Mouse (Mus musculus): ENCODE measurements around the gene March9.

DNA sequence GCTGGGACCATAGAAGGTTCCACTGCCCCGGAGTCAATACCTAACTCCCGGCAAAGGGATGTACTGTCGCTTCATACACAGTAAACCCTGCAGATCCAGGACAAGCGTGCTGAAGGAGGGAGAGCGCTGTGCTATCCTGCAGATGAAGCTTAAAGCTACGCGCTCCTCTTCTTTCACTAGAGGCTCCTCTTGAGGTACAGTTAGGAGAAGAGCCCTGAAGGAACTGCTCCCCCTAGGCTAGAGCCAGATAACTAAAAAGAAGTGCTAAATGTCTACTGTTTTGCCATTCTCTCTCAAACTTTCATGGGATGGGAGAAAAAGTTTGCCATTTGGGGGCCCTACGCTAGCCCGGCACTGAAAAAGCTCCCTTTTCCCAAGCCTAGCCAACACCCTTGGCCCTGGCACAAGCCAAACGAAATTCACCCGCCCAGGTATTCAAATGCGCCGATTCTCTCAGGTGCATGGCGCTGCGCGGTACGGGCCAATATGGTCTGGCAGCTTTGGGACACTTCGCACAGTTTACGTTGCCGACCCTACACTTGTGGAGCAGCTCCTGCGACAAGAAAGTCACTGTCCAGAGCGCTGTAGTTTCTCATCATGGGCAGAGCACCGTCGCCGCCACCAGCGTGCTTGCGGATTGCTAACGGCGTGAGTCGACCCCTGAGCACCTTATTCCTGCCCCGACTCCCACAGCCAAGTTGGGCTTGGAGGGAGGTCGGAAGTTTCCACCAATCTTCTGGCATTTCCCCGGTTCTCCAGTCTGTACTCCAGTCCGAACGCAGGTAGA lies 11.2 kb downstream of the March9 start:
- no peak for TF ChIP-seq GATA1 (IDR thresholded peaks at IDR 0.05; ENCODE audit: borderline replicate concordance, low read length)
- TF ChIP-seq FLI1 (IDR thresholded peaks at IDR 0.05; ENCODE audit: low read length) = no peak
